Mouse (Mus musculus) testis, adult 2 months (tissue): ENCODE results near the gene Mipol1. TPM values are rescaled to one million over a fixed set of nuclear protein-coding genes. Genes with fewer than 3 reads are reported as not detected.

ENCODE experiments used
- H3K27ac ChIP-seq: fragments of 200-500 bp; 2 replicates; pipeline ENCODE4 v1.5.1; 2012; ENCODE audit warnings: low read depth, low read length; ENCODE audit not compliant: control insufficient read depth, insufficient read depth
- H3K27me3 ChIP-seq: fragments of 200-500 bp; 2 replicates; pipeline ENCODE4 v1.6.1; 2012; ENCODE audit warnings: mild to moderate bottlenecking, low read length, moderate library complexity; ENCODE audit not compliant: control insufficient read depth, insufficient read depth
- H3K36me3 ChIP-seq: fragments of 200-500 bp; 2 replicates; pipeline ENCODE4 v1.6.1; 2012; ENCODE audit warnings: mild to moderate bottlenecking, low read length; ENCODE audit not compliant: control insufficient read depth, insufficient read depth
- H3K4me1 ChIP-seq: fragments of 200-500 bp; 2 replicates; pipeline ENCODE4 v1.6.1; 2012; ENCODE audit warnings: low read length; ENCODE audit not compliant: control insufficient read depth, insufficient read depth
- H3K4me3 ChIP-seq: fragments of 200-500 bp; 2 replicates; pipeline ENCODE4 v1.5.1; 2012; ENCODE audit warnings: low read depth, mild to moderate bottlenecking, low read length, moderate library complexity, mixed read lengths; ENCODE audit not compliant: control insufficient read depth
- CTCF ChIP-seq: fragments of 200-500 bp; IDR thresholded peaks from 2 replicates; pipeline ENCODE4 v1.5.1; 2012; ENCODE audit warnings: low read depth, mild to moderate bottlenecking, inconsistent platforms, low read length, moderate library complexity; ENCODE audit not compliant: control insufficient read depth, insufficient read depth, insufficient replicate concordance
- POLR2A ChIP-seq: fragments of 200-500 bp; IDR thresholded peaks from 2 replicates; pipeline ENCODE4 v1.6.1; 2012; ENCODE audit warnings: low read depth, mild to moderate bottlenecking, inconsistent platforms, low read length, moderate library complexity; ENCODE audit not compliant: control insufficient read depth
- polyA plus RNA-seq: library from polyadenylated mRNA; depleted of rRNA; stranded (reverse); fragments of >200 nt; gene quantifications from 2 replicates; pipeline ENCODE4 v1.2.3, GENCODE M21; 2012

Gene Mipol1
- polyA plus RNA-seq, 1 experiment, result 4.1 TPM

GRCm38 (mm10) chr12:57444281-57444903, 214.2 kb downstream of the Mipol1 start:
- no peaks in the 10 kb centered on the region for H3K27me3 ChIP-seq
- no peaks in the 10 kb centered on the region for H3K4me1 ChIP-seq
- no peak overlapping the region for H3K27ac ChIP-seq
- TF ChIP-seq CTCF, result no peak
- no peak for TF ChIP-seq POLR2A
- no peaks in the 10 kb centered on the region for H3K36me3 ChIP-seq
- H3K4me3 ChIP-seq, result no peak overlapping the region

- Histone ChIP-seq H3K4me1 (no peaks in the 10 kb centered on the region), H3K4me3 (no peak overlapping the region), H3K27ac (no peak overlapping the region), H3K27me3 (no peaks in the 10 kb centered on the region), H3K36me3 (no peaks in the 10 kb centered on the region)
- TF ChIP-seq POLR2A (no peak), CTCF (no peak)
These were observed 217.1 kb downstream of the Mipol1 start for GRCm38 (mm10) chr12:57447331-57447730.

- TF ChIP-seq POLR2A (no peak), CTCF (no peak)
- Histone ChIP-seq H3K27me3 (no peaks in the 10 kb centered on the region), H3K36me3 (no peaks in the 10 kb centered on the region), H3K27ac (no peak overlapping the region), H3K4me1 (no peaks in the 10 kb centered on the region), H3K4me3 (no peak overlapping the region)
These were observed 219.1 kb downstream of the Mipol1 start for GRCm38 (mm10) chr12:57449299-57449698.

GRCm38 (mm10) chr12:57450017-57450583, 219.9 kb downstream of the Mipol1 start:
- H3K36me3 ChIP-seq, result no peaks in the 10 kb centered on the region
- TF ChIP-seq CTCF (no peak), POLR2A (no peak)
- no peaks in the 10 kb centered on the region for H3K4me1 ChIP-seq

GRCm38 (mm10) chr12:57456911-57457310, 226.7 kb downstream of the Mipol1 start:
- Histone ChIP-seq H3K36me3 (no peaks in the 10 kb centered on the region), H3K4me3 (no peak overlapping the region)
- TF ChIP-seq CTCF (no peak), POLR2A (no peak)

More at GRCm38 (mm10) chr12:57450017-57450583, 219.9 kb downstream of the Mipol1 start:
- Histone ChIP-seq H3K4me3 (no peak overlapping the region), H3K27ac (no peak overlapping the region), H3K27me3 (no peaks in the 10 kb centered on the region)

GRCm38 (mm10) chr12:57457339-57457738, 227.1 kb downstream of the Mipol1 start:
- no peak overlapping the region for H3K4me3 ChIP-seq
- H3K4me1 ChIP-seq, result no peaks in the 10 kb centered on the region
- H3K27ac ChIP-seq, result no peak overlapping the region
- TF ChIP-seq POLR2A (no peak), CTCF (no peak)
- H3K27me3 ChIP-seq, result no peaks in the 10 kb centered on the region
- H3K36me3 ChIP-seq, result no peaks in the 10 kb centered on the region

More at GRCm38 (mm10) chr12:57456911-57457310, 226.7 kb downstream of the Mipol1 start:
- Histone ChIP-seq H3K27ac (no peak overlapping the region), H3K4me1 (no peaks in the 10 kb centered on the region), H3K27me3 (no peaks in the 10 kb centered on the region)

- H3K4me3 ChIP-seq, result no peak overlapping the region
- no peaks in the 10 kb centered on the region for H3K4me1 ChIP-seq
- TF ChIP-seq CTCF (no peak), POLR2A (no peak)
- no peaks in the 10 kb centered on the region for H3K36me3 ChIP-seq
- H3K27ac ChIP-seq, result no peak overlapping the region
- no peaks in the 10 kb centered on the region for H3K27me3 ChIP-seq
These were observed 234.5 kb downstream of the Mipol1 start for GRCm38 (mm10) chr12:57464520-57465334.
